Mouse (Mus musculus) kidney, adult 11 months (tissue): ENCODE data around the gene Sel1l3.

Experiments used
- DNase-seq: peaks from one replicate; pipeline ENCODE4 v3.0.0; 2022

Sel1l3 gene

GRCm38 (mm10) chr5:53172908-53173307, 40.8 kb downstream of the Sel1l3 start:
- peak; percentile 86 for DNase-seq

- DNase-seq: no peak
Observed at GRCm38 (mm10) chr5:53172256-53172636, 41.5 kb downstream of the Sel1l3 start.

GRCm38 (mm10) chr5:53171611-53172255, 42.0 kb downstream of the Sel1l3 start:
- DNase-seq: no peak

- DNase-seq: no peak
Observed at GRCm38 (mm10) chr5:53167564-53167963, 46.2 kb downstream of the Sel1l3 start.

GRCm38 (mm10) chr5:53165672-53166071, 48.1 kb downstream of the Sel1l3 start:
- DNase-seq: no peak

- DNase-seq: no peak
Observed at GRCm38 (mm10) chr5:53162436-53162835, 51.3 kb downstream of the Sel1l3 start.

- no peak for DNase-seq
Observed at GRCm38 (mm10) chr5:53161506-53162186, 52.1 kb downstream of the Sel1l3 start.

- no peak for DNase-seq
Observed at GRCm38 (mm10) chr5:53160207-53160606, 53.5 kb downstream of the Sel1l3 start.

GRCm38 (mm10) chr5:53159631-53160030, 54.1 kb downstream of the Sel1l3 start:
- DNase-seq: no peak

- DNase-seq: no peak
Observed at GRCm38 (mm10) chr5:53159166-53159565, 54.6 kb downstream of the Sel1l3 start.

GRCm38 (mm10) chr5:53155985-53156679, 57.6 kb downstream of the Sel1l3 start:
- peak; percentile 24 for DNase-seq

- no peak for DNase-seq
Observed at GRCm38 (mm10) chr5:53154501-53154900, 59.2 kb downstream of the Sel1l3 start.

GRCm38 (mm10) chr5:53154078-53154477, 59.6 kb downstream of the Sel1l3 start:
- DNase-seq: no peak

GRCm38 (mm10) chr5:53153144-53153543, 60.6 kb downstream of the Sel1l3 start:
- no peak for DNase-seq

GRCm38 (mm10) chr5:53151379-53151960, 62.3 kb downstream of the Sel1l3 start:
- no peak for DNase-seq

GRCm38 (mm10) chr5:53148960-53149685, 64.6 kb downstream of the Sel1l3 start:
- no peak for DNase-seq

GRCm38 (mm10) chr5:53148160-53148923, 65.4 kb downstream of the Sel1l3 start:
- no peak for DNase-seq

GRCm38 (mm10) chr5:53147418-53147817, 66.3 kb downstream of the Sel1l3 start:
- no peak for DNase-seq

GRCm38 (mm10) chr5:53146684-53147061, 67.1 kb downstream of the Sel1l3 start:
- no peak for DNase-seq

- no peak for DNase-seq
Observed at GRCm38 (mm10) chr5:53146049-53146683, 67.6 kb downstream of the Sel1l3 start.

GRCm38 (mm10) chr5:53142587-53142986, 71.1 kb downstream of the Sel1l3 start:
- no peak for DNase-seq
